Mouse (Mus musculus): ENCODE data around the gene Ikzf2. TPM values are rescaled to one million over a fixed set of nuclear protein-coding genes. Genes with fewer than 3 reads are reported as not detected.

The Ikzf2 gene
- total RNA-seq, 2 experiments from 2014 or later = 5.9 to 6.6 TPM

- DNase-seq (ENCODE audit: low spot score in 2 of 2) = no peak
- intact Hi-C loops (cut with DNase I) = no loop called here
Observed at GRCm38 (mm10) chr1:69537619-69538018, 149.4 kb downstream of the Ikzf2 start.

GRCm38 (mm10) chr1:69535507-69535906 is 151.5 kb downstream of the Ikzf2 start:
- no peak for DNase-seq (ENCODE audit: low spot score in 2 of 2)
- intact Hi-C loops (cut with DNase I) = no loop called here

GRCm38 (mm10) chr1:69533048-69533447 is 154.0 kb downstream of the Ikzf2 start:
- DNase-seq (ENCODE audit: low spot score in 2 of 2) = no peak
- intact Hi-C loops (cut with DNase I) = no loop called here

GRCm38 (mm10) chr1:69528696-69529095 is 158.3 kb downstream of the Ikzf2 start:
- DNase-seq (ENCODE audit: low spot score in 2 of 2) = no peak
- intact Hi-C loops (cut with DNase I) = loop anchor here (10.0 kb wide), 1 partner anchor 164 kb away; no protein-coding TSS in a partner anchor

- no peak for DNase-seq (ENCODE audit: low spot score in 2 of 2)
- intact Hi-C loops (cut with DNase I) = loop anchor here (10.0 kb wide), 1 partner anchor 157 kb away; no protein-coding TSS in a partner anchor
Observed at GRCm38 (mm10) chr1:69521656-69522055, 165.4 kb downstream of the Ikzf2 start.

- intact Hi-C loops (cut with DNase I) = no loop called here
- no peak for DNase-seq (ENCODE audit: low spot score in 2 of 2)
Observed at GRCm38 (mm10) chr1:69519356-69519755, 167.7 kb downstream of the Ikzf2 start.

- intact Hi-C loops (cut with DNase I) = no loop called here
- no peak for DNase-seq (ENCODE audit: low spot score in 2 of 2)
Observed at GRCm38 (mm10) chr1:69518012-69518411, 169.0 kb downstream of the Ikzf2 start.

GRCm38 (mm10) chr1:69516144-69516543 is 170.9 kb downstream of the Ikzf2 start:
- DNase-seq (ENCODE audit: low spot score in 2 of 2) = no peak
- intact Hi-C loops (cut with DNase I) = no loop called here

GRCm38 (mm10) chr1:69513595-69514250 is 173.3 kb downstream of the Ikzf2 start:
- intact Hi-C loops (cut with DNase I) = no loop called here
- no peak for DNase-seq (ENCODE audit: low spot score in 2 of 2)

GRCm38 (mm10) chr1:69508275-69508674 is 178.8 kb downstream of the Ikzf2 start:
- intact Hi-C loops (cut with DNase I) = no loop called here

GRCm38 (mm10) chr1:69507513-69507912 is 179.5 kb downstream of the Ikzf2 start:
- no peak for DNase-seq (ENCODE audit: low spot score in 2 of 2)
- intact Hi-C loops (cut with DNase I) = no loop called here

More at GRCm38 (mm10) chr1:69508275-69508674, 178.8 kb downstream of the Ikzf2 start:
- DNase-seq (ENCODE audit: low spot score in 2 of 2) = no peak

- no peak for DNase-seq (ENCODE audit: low spot score in 2 of 2)
- intact Hi-C loops (cut with DNase I) = no loop called here
Observed at GRCm38 (mm10) chr1:69506615-69507159, 180.4 kb downstream of the Ikzf2 start.

- intact Hi-C loops (cut with DNase I) = no loop called here
- DNase-seq (ENCODE audit: low spot score in 2 of 2) = no peak
Observed at GRCm38 (mm10) chr1:69506011-69506410, 181.0 kb downstream of the Ikzf2 start.

- DNase-seq (ENCODE audit: low spot score in 2 of 2) = no peak
- intact Hi-C loops (cut with DNase I) = no loop called here
Observed at GRCm38 (mm10) chr1:69500388-69500787, 186.7 kb downstream of the Ikzf2 start.

- intact Hi-C loops (cut with DNase I) = no loop called here
- no peak for DNase-seq (ENCODE audit: low spot score in 2 of 2)
Observed at GRCm38 (mm10) chr1:69499652-69500051, 187.4 kb downstream of the Ikzf2 start.

- intact Hi-C loops (cut with DNase I) = no loop called here
- DNase-seq (ENCODE audit: low spot score in 2 of 2) = no peak
Observed at GRCm38 (mm10) chr1:69498862-69499306, 188.2 kb downstream of the Ikzf2 start.

- intact Hi-C loops (cut with DNase I) = no loop called here
- DNase-seq (ENCODE audit: low spot score in 2 of 2) = no peak
Observed at GRCm38 (mm10) chr1:69496055-69496454, 191.0 kb downstream of the Ikzf2 start.

- intact Hi-C loops (cut with DNase I) = no loop called here
- DNase-seq (ENCODE audit: low spot score in 2 of 2) = no peak
Observed at GRCm38 (mm10) chr1:69493309-69494047, 193.6 kb downstream of the Ikzf2 start.

- intact Hi-C loops (cut with DNase I) = no loop called here
- no peak for DNase-seq (ENCODE audit: low spot score in 2 of 2)
Observed at GRCm38 (mm10) chr1:69492013-69492412, 195.0 kb downstream of the Ikzf2 start.

GRCm38 (mm10) chr1:69489026-69489425 is 198.0 kb downstream of the Ikzf2 start:
- intact Hi-C loops (cut with DNase I) = no loop called here
- DNase-seq (ENCODE audit: low spot score in 2 of 2) = no peak

GRCm38 (mm10) chr1:69488625-69489024 is 198.4 kb downstream of the Ikzf2 start:
- DNase-seq (ENCODE audit: low spot score in 2 of 2) = no peak
- intact Hi-C loops (cut with DNase I) = no loop called here
